ENCODE assay signal across 9 mouse cellular contexts in genomic region chr15:40166560-40167275, GRCm38 (mm10). TPM values are rescaled to one million over a fixed set of nuclear protein-coding genes. Genes with fewer than 3 reads are reported as not detected.
A peak's percentile ranks its signal among the peaks of the same experiment; 100 is the strongest.
DNase-seq lines count a peak whose midpoint lies in the region; ATAC-seq and TF ChIP-seq lines count a peak whose summit lies in the region.
"Had no signal": no experiment of that assay in that cellular context is flagged by ENCODE, and none has a peak within 500 bp of the region (broad histone marks: within the 10 kb centered on the region; RNA-seq: fewer than 3 reads in every experiment).

No protein-coding gene starts in this region.

- no peak; the same call in 1 of the 2 replicates for ATAC-seq in kidney, embryonic 15.5 days (replicated peaks; ENCODE audit: low FRiP score)
- ATAC-seq in lung, postnatal 0 days, result peak; percentile 47; the same call in 1 of the 2 replicates

- no peaks in the 10 kb centered on the region for H3K9me3 ChIP-seq in heart, embryonic 10.5 days
- no peaks in the 10 kb centered on the region for H3K9me3 ChIP-seq in kidney, embryonic 15.5 days (replicated peaks)
- no peaks in the 10 kb centered on the region for H3K9me3 ChIP-seq in lung, postnatal 0 days (ENCODE audit: low read length)

- peaks cover 7% of the 10 kb centered on the region for H3K4me1 ChIP-seq in heart, embryonic 10.5 days
- H3K4me1 ChIP-seq in kidney, embryonic 15.5 days, result peaks cover 15% of the 10 kb centered on the region
- H3K4me1 ChIP-seq in lung, postnatal 0 days (ENCODE audit: insufficient read depth, low read depth, low read length), result no peaks in the 10 kb centered on the region

- peak overlapping the region; percentile 55 for H3K4me2 ChIP-seq in kidney, embryonic 15.5 days
- H3K4me2 ChIP-seq in lung, postnatal 0 days (replicated peaks; ENCODE audit: low read depth, low read length), result peak overlapping the region; percentile 59

- 39% methylated on average over 9 of the region's 9 CpGs for WGBS in heart, embryonic 10.5 days
- WGBS in kidney, embryonic 15.5 days, result 23% methylated on average over 9 of the region's 9 CpGs
- 24% methylated on average over 9 of the region's 9 CpGs for WGBS in lung, postnatal 0 days

- TF ChIP-seq EP300 in lung, postnatal 0 days (IDR thresholded peaks at IDR 0.05), result no peak

- no peaks in the 10 kb centered on the region for H3K36me3 ChIP-seq in heart, embryonic 10.5 days
- H3K36me3 ChIP-seq in kidney, embryonic 15.5 days, result no peaks in the 10 kb centered on the region
- H3K36me3 ChIP-seq in lung, postnatal 0 days (ENCODE audit: insufficient read depth, low read length), result no peaks in the 10 kb centered on the region
- H3K36me3 ChIP-seq in splenic B cell, adult 2 months (ENCODE audit: control insufficient read depth, insufficient read depth, low read length, poor library complexity, severe bottlenecking), result no peaks in the 10 kb centered on the region

- DNase-seq in adrenal gland, adult 2 months, result peak; percentile 44
- DNase-seq in adrenal gland, postnatal 25 days, result no peak
- peak; percentile 45 for DNase-seq in 416B (ENCODE audit: low read depth)
- DNase-seq in cerebellum, adult 8-10 months, result peak; percentile 81
- DNase-seq in heart, embryonic 10.5 days (ENCODE audit: low spot score), result no peak
- peak; percentile 73 for DNase-seq in lung, postnatal 0 days (ENCODE audit: low spot score)
- DNase-seq in splenic B cell, adult 2 months (ENCODE audit: low read depth, low spot score), result peak; percentile 48

- 0 out of 2 replicates have a peak overlapping the region, but pooled peaks have one; percentile 16 for H3K27ac ChIP-seq in heart, embryonic 10.5 days
- H3K27ac ChIP-seq in kidney, embryonic 15.5 days, result peak overlapping the region; percentile 66; the same call in 1 of the 2 replicates
- H3K27ac ChIP-seq in lung, postnatal 0 days (ENCODE audit: low read length), result no peak overlapping the region

- no peak overlapping the region for H3K9ac ChIP-seq in kidney, embryonic 15.5 days
- no peak overlapping the region for H3K9ac ChIP-seq in lung, postnatal 0 days (replicated peaks; ENCODE audit: low read depth)

- H3K4me3 ChIP-seq in heart, embryonic 10.5 days, result no peak overlapping the region
- H3K4me3 ChIP-seq in kidney, embryonic 15.5 days (replicated peaks), result peak overlapping the region; percentile 21; the same call in 1 of the 2 replicates
- peak overlapping the region; percentile 31 for H3K4me3 ChIP-seq in lung, postnatal 0 days (ENCODE audit: low read depth, low read length)

- peak; percentile 83 for TF ChIP-seq CTCF in lung, postnatal 0 days (IDR thresholded peaks at IDR 0.05)

- H3K27me3 ChIP-seq in heart, embryonic 10.5 days (ENCODE audit: insufficient read depth, poor library complexity, severe bottlenecking), result no peaks in the 10 kb centered on the region
- H3K27me3 ChIP-seq in kidney, embryonic 15.5 days, result no peaks in the 10 kb centered on the region
- H3K27me3 ChIP-seq in lung, postnatal 0 days (replicated peaks; ENCODE audit: insufficient read depth, low read length), result no peaks in the 10 kb centered on the region
- no peaks in the 10 kb centered on the region for H3K27me3 ChIP-seq in splenic B cell, adult 2 months (ENCODE audit: control insufficient read depth, insufficient read depth, low read length, poor library complexity, severe bottlenecking)

RNA-seq across cellular contexts. Expression of gene 9330182O14Rik, which starts 32.6 kb away (rescaled TPM):
- under 1 TPM in 1 of 2 experiments, not detected in 1; 0.55 TPM for total RNA-seq in adrenal gland, adult 2 months (2021)
- 0.07 TPM in 1 of 2 replicates, not detected in the other for polyA plus RNA-seq in adrenal gland, adult 2 months (2012; rRNA removed)
- total RNA-seq in adrenal gland, postnatal 25 days (2021), result 0.30 TPM in 1 of 2 replicates, not detected in the other
- not detected in 2 replicates for polyA plus RNA-seq in heart, embryonic 10.5 days (2016; fragmentation: Nextera tagmentation; extraction: Ambion mirVana)
- not detected in 2 replicates for polyA plus RNA-seq in kidney, embryonic 15.5 days (2015; fragmentation: Nextera tagmentation; extraction: Ambion mirVana)
- not detected in 2 replicates for polyA plus RNA-seq in lung, postnatal 0 days (2015; fragmentation: Nextera tagmentation; extraction: Ambion mirVana)
- total RNA-seq: layer of hippocampus, postnatal 25 days had no signal

Comparison
In these comparisons a context has a peak if more than half of its experiments do, and no peak if none do; other contexts are left out.
1. DNase-seq: peak in adrenal gland, adult 2 months (single experiment), 416B (single experiment), cerebellum, adult 8-10 months (single experiment), lung, postnatal 0 days (single experiment) and splenic B cell, adult 2 months (single experiment); none in adrenal gland, postnatal 25 days (single experiment) and heart, embryonic 10.5 days (single experiment).